In the genomic region with DNA sequence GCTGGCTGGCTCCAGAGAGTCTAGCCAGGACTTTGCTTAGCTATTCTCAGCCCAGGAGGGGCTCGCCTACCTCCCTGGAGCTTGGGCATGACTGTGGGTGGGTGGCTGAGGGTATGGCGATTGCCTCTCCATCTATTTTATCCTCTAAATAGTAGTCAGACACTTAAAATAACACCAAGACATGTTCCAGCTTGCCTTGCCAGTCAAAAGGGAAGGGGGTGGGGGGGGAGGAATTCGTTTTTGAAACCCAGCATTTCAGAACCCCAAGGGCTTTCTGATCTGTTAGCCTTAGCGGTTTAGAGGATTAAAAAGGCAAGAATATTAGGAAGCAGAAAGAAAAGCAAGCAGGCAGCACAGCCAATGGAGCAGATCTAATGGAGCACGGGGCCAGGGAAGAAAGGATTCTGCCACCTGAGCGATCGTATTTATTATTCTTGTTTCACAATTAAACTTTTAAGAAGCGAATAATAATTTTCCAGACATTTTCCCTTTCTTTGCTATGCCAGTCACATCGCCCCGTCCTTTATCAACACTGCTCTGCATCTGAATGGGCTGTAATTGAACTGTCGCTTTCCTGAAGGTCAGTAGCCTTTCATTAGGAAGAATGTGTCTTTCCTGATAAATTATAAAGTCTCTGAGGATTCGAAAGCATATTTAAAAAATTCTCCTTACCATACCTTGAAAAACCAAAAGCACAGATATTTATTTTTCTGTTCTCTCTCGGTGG, we compare ENCODE assay signal across 13 mouse cellular contexts.
DNase-seq lines count a peak whose midpoint lies in the region; ATAC-seq lines count a peak whose summit lies in the region.
"Had no signal": no experiment of that assay in that cellular context is flagged by ENCODE, and none has a peak within 500 bp of the region (broad histone marks: within the 10 kb centered on the region; RNA-seq: fewer than 3 reads in every experiment).

No protein-coding gene starts in this region.

- no peak overlapping the region for H3K4me3 ChIP-seq in forebrain, embryonic 14.5 days (ENCODE audit: low read depth, low read length)
- no peak overlapping the region for H3K4me3 ChIP-seq in midbrain, embryonic 11.5 days (ENCODE audit: low read depth, low read length)

- no peaks in the 10 kb centered on the region for H3K27me3 ChIP-seq in forebrain, embryonic 14.5 days (replicated peaks; ENCODE audit: control insufficient read depth, insufficient read depth, low read length)
- H3K27me3 ChIP-seq in midbrain, embryonic 11.5 days (ENCODE audit: control insufficient read depth, insufficient read depth, low read length), result no peaks in the 10 kb centered on the region

- peak; percentile 13 to 24 for DNase-seq in frontal cortex, postnatal 36 days (ENCODE audit: low spot score in 2 of 2)
- no peak for DNase-seq in frontal cortex, postnatal 10 days (ENCODE audit: low spot score in 2 of 2)
- DNase-seq in brain, adult 2 months (ENCODE audit: low read depth, low spot score), result peak; percentile 39
- DNase-seq in forebrain, embryonic 14.5 days (ENCODE audit: low spot score), result peak; percentile 72
- DNase-seq in midbrain, embryonic 11.5 days (ENCODE audit: low spot score, missing footprints), result peak; percentile 92
- no peak for DNase-seq in adrenal gland, postnatal 25 days
- no peak for DNase-seq in cerebellum, postnatal 4 days (ENCODE audit: low spot score in 2 of 2)
- no peak for DNase-seq in kidney, postnatal 36 days
- DNase-seq: adrenal gland, adult 8-10 months; cerebellum, adult 8-10 months; kidney, adult 18-20 months; liver, postnatal 0 days; thymus, postnatal 36 days had no signal

- no peaks in the 10 kb centered on the region for H3K36me3 ChIP-seq in forebrain, embryonic 14.5 days (ENCODE audit: control insufficient read depth, insufficient read depth, low read length)
- H3K36me3 ChIP-seq in midbrain, embryonic 11.5 days (ENCODE audit: control insufficient read depth, insufficient read depth, low read length), result no peaks in the 10 kb centered on the region

- peaks cover 21% of the 10 kb centered on the region for H3K4me1 ChIP-seq in forebrain, embryonic 14.5 days (ENCODE audit: control insufficient read depth, insufficient read depth, low read length)
- peaks cover 17% of the 10 kb centered on the region for H3K4me1 ChIP-seq in midbrain, embryonic 11.5 days (ENCODE audit: control insufficient read depth, insufficient read depth, low read length)

- peaks cover 2% of the 10 kb centered on the region; the same call in 1 of the 2 replicates for H3K9me3 ChIP-seq in forebrain, embryonic 14.5 days (replicated peaks; ENCODE audit: control insufficient read depth, low read length)
- no peaks in the 10 kb centered on the region for H3K9me3 ChIP-seq in midbrain, embryonic 11.5 days (ENCODE audit: control insufficient read depth, low read length)

- no peak overlapping the region for H3K9ac ChIP-seq in forebrain, embryonic 14.5 days (ENCODE audit: low read length)
- H3K9ac ChIP-seq in midbrain, embryonic 11.5 days (ENCODE audit: low read length), result no peak overlapping the region
- H3K9ac ChIP-seq: liver, postnatal 0 days had no signal

- peak; percentile 75 for ATAC-seq in forebrain, embryonic 14.5 days
- ATAC-seq in midbrain, embryonic 11.5 days (ENCODE audit: low FRiP score), result peak; percentile 69; the same call in 1 of the 2 replicates
- ATAC-seq: liver, postnatal 0 days had no signal

- H3K27ac ChIP-seq in forebrain, embryonic 14.5 days (ENCODE audit: low read depth, low read length), result peak overlapping the region; percentile 5; the same call in 1 of the 2 replicates
- H3K27ac ChIP-seq in midbrain, embryonic 11.5 days (ENCODE audit: low read depth, low read length), result peak overlapping the region; percentile 4

- peak overlapping the region; percentile 29 for H3K4me2 ChIP-seq in forebrain, embryonic 14.5 days (ENCODE audit: low read length)
- H3K4me2 ChIP-seq in midbrain, embryonic 11.5 days, result peak overlapping the region; percentile 36

- 3% methylated on average over 13 of the region's 13 CpGs for WGBS in forebrain, embryonic 14.5 days
- WGBS in midbrain, embryonic 11.5 days, result 16% methylated on average over 13 of the region's 13 CpGs

Comparison
In these comparisons a context has a peak if more than half of its experiments do, and no peak if none do; other contexts are left out.
1. DNase-seq: peak in frontal cortex, postnatal 36 days (2 of 2), brain, adult 2 months (single experiment), forebrain, embryonic 14.5 days (single experiment) and midbrain, embryonic 11.5 days (single experiment); none in frontal cortex, postnatal 10 days (0 of 2), adrenal gland, postnatal 25 days (single experiment), cerebellum, postnatal 4 days (0 of 2) and kidney, postnatal 36 days (0 of 2).